Mouse (Mus musculus) thymus, postnatal 25 days (tissue): ENCODE data around the gene Drosha.

ENCODE experiments used
- DNase-seq: peaks from one replicate; pipeline ENCODE4 v3.0.0; 2022

Gene Drosha

DNA sequence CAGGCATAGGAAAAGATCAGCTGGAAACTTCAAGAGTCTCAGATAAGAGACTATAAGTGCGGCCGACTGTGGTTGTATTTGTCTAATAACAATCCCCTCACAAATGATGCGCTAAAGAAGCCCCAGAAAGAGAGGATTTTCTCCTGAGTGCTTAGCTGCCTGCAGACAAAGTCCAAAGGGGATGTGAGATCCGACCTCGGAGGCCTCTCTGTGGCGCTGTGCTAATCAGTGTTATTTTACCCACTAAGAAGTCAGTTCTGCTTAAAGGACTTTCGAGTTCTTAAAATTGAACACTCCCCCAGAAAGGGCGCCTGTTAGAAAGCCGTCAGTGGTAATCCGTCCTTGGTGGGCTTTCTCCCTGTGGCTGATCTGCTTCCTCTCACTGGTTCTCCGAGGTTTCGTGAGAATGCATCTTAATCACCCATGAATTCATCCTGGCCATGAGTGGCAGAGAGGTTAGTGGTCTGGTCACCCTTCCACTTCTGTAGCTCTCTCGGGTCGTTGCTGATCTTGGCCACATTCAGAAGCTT lies 117.1 kb downstream of the Drosha start:
- no peak for DNase-seq

DNA sequence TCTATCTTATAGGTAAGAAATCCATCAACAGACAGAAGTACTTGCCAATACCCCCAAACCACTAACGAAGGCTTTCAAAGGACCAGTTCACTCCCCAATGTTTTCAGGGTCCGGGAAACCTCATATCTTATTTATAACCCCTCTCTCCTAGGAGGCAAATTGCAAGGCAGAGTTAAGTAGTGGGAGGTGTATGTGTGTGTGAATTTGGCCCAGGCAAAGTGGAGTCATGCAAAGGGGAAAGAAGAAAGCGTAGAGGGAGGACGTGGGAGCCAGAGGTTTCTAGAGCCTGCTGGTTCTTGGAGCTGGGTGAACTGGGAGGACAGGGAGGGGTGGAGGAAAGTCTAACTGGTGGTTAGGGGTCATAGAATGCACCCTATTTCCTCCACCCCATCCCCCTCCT lies 117.8 kb downstream of the Drosha start:
- DNase-seq, result no peak

DNA sequence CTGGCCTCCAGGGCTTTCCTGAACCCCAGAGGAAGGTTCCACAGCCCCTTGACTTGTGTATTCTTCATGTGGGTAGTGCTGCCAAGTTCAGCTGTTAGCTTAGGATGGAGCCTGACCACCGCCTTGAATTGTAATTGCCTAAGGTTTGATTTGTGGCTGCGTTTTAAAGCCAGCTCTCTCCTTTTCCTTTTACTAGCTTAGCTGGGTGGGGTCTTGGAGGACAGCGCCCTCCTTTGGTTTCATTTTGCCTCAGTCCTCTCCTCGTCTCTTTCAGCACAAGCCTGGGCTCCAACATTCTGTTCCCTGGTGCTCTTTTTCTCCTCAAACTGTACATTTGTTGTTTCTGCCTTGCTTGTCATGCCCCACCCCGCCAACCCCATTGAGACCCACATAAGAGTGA lies 133.4 kb downstream of the Drosha start:
- DNase-seq, result no peak

DNA sequence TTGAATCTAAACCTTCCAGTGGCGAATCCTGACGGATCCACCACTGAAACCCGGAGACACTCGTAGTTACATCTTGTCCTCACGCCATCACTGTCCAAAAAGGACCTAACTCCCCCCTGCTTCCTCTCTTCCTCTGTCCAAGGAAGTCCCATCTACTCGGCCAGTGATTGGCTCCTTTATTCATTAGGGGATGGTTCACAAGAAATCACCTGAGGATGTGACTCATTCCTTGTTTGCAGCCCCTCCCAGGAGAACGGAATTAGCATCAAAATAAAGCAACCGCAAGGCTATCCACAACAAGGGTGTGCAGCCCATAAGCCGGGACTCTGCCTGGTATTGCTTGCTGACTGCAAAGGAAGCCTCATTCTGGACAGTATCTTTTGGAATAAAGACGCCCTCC lies 137.6 kb downstream of the Drosha start:
- no peak for DNase-seq

DNA sequence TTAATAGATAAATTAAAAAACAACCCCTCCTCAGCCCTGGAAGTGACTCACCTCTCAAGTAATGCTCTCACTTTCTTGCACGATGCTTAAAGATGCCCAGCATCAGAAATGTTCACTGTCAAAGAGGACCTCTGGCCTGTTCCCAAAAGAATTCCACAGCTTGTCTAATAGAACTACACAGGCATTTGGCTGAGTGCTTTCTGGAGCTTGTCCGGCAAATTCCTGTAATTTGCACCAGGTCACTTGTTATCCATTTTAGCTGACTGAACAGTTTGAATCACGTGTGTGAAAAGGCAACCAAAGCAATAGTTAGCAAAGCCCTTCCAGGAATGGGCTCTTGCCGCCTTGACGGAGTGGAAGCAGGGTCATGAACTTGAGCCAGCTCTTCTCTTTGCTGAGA lies 140.6 kb downstream of the Drosha start:
- no peak for DNase-seq

DNA sequence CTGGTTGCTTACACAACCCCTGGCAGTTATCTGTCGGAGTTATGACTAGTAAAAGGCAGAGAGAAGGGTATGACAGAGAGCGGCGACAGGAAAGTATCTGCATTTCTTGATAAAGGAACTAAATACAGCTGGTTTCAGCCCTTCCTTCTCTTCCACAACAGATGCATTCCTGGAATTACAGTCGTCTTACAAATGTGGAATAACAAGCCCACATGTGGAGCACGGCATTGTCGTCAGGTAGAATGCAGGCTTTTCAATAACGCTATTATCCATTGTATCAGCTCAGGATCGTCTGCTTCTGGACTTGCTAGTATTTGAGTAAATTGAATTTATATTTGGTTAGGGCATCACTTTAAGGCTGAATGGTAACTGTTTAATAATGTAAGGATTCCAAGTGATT lies 144.2 kb downstream of the Drosha start:
- DNase-seq, result no peak

DNA sequence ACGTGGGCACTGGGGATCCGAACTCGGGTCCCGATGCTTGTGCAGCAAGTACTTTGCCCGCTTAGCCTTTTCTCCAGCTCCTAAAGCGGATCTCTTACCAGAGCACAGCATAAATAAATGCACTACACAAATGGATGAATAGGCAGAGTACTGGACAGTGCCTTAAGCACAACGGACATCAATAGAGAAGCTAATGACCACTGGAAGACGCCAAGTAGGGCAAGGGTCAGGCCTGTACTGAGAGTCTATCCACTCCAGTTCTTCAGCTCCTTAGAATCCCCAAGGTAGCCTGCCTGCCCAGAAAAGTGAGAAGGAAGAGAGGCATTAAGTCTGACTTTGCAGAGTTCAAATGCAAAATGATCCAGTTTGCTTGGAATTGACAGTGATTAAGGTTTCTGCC lies 147.8 kb downstream of the Drosha start:
- no peak for DNase-seq
